Mouse (Mus musculus): Measurements from ENCODE around the gene Mphosph10. TPM values are rescaled to one million over a fixed set of nuclear protein-coding genes. Genes with fewer than 3 reads are reported as not detected.
A peak's percentile ranks its signal among the peaks of the same experiment; 100 is the strongest.

Mphosph10 gene
- polyA plus RNA-seq, 1 experiment from 2014 or later, result 42.6 TPM

DNA sequence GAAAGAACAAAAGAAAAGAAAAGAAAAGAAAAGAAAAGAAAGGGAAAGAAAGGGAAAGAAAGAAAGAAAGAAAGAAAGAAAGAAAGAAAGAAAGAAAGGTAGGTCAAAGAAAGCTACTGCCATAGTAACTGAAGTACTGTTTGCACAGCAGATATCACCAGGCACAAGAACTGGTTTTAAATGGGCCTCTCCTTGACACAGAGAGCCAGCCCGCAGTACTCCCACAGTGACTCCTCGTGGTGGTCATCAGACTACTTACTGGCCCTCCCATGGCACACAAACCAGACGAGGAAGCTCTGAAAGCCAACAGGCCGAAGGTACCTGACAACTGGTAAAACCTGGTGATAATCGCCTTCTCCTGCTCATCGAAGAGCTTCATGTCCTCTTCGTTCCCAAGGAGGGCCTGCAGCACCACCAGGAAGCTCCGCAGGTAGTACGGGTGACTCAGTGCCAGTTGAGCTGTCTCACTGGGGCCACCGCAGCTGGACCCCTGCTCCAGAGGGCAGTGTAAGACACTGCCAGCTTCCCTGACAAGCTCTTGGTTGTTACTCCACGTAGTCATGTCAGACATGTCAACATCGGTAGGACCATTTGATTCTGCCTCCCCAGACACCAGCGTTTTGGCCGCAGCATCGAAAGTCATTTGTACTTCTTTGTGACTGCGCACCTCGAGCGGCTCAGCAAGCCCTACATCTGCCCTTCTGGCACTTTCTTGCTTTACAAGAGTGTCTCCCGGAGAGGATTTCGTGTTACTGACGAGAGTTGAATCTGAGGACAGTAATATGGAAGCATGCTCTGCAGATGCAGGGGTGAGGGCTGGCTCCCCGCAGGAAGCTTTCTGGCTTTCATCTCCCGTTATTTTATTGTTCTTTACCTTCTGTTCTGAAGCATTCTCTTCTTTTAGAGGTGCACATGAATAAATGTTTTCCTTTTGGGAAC is 19.9 kb downstream of the Mphosph10 start:
- H3K4me2 ChIP-seq, result no peak overlapping the region
- no peaks in the 10 kb centered on the region for H3K4me1 ChIP-seq
- H3K36me3 ChIP-seq, result peaks cover 9% of the 10 kb centered on the region
- no peak overlapping the region for H3K9ac ChIP-seq
- no peak for ATAC-seq (ENCODE audit: insufficient read depth, low FRiP score, low read depth)
- H3K9me3 ChIP-seq, result no peaks in the 10 kb centered on the region
- 88% methylated on average over 23 of the region's 23 CpGs for WGBS
- H3K4me3 ChIP-seq (replicated peaks), result no peak overlapping the region
- no peak overlapping the region for H3K27ac ChIP-seq
- no peaks in the 10 kb centered on the region for H3K27me3 ChIP-seq (replicated peaks)

DNA sequence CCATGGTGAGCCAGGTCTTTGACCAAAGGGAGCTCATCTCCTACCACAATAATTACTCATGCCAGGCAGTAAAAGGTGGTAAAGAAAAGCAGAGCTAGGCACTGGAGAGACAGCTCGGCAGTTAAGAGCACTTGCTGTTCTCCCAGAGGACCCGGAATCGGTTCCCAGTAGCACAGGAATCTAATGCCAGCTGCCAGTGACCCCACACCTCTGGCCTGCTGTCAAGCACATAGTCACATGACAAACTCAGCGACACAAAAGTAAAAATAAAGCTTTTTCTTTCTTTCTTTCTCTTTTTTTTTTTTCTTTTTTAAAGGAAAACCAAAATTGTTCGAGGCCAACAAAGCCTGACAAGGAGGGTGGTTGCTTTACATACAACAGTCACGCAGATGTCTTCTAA is 22.2 kb downstream of the Mphosph10 start:
- WGBS, result 93% methylated on average over 6 of the region's 6 CpGs
- Histone ChIP-seq H3K9ac (no peak overlapping the region), H3K4me1 (no peaks in the 10 kb centered on the region), H3K27me3 (replicated peaks) (no peaks in the 10 kb centered on the region), H3K27ac (no peak overlapping the region), H3K4me3 (replicated peaks) (no peak overlapping the region), H3K36me3 (0 out of 2 replicates have a peak, but pooled peaks cover 7% of the 10 kb centered on the region), H3K4me2 (no peak overlapping the region), H3K9me3 (no peaks in the 10 kb centered on the region)
- ATAC-seq (ENCODE audit: insufficient read depth, low FRiP score, low read depth), result no peak

DNA sequence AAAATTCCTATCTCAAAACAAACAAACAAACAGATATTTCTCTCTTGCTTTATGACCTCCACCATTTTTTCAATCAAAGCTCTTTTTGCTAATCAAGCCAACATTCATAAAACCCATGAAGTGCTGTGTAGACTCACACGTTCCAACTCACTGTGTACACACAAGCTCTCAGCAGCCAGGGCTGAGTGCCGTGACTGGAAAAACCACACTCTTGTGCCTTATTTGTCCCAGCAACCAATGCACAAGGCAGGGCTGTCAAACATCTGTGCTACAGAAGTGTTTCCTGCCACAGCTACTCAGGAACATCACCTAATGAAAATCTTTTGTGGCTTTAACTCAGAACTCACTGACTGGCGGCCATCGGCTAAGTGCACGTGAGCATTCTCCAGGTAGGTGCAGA is 26.2 kb downstream of the Mphosph10 start:
- ATAC-seq (ENCODE audit: insufficient read depth, low FRiP score, low read depth), result no peak
- Histone ChIP-seq H3K27ac (no peak overlapping the region), H3K36me3 (peaks cover 11% of the 10 kb centered on the region; the same call in 1 of the 2 replicates), H3K4me1 (no peaks in the 10 kb centered on the region), H3K4me3 (replicated peaks) (no peak overlapping the region), H3K9ac (no peak overlapping the region), H3K4me2 (no peak overlapping the region), H3K27me3 (replicated peaks) (no peaks in the 10 kb centered on the region), H3K9me3 (no peaks in the 10 kb centered on the region)
- WGBS, result 91% methylated on average over 5 of the region's 5 CpGs

DNA sequence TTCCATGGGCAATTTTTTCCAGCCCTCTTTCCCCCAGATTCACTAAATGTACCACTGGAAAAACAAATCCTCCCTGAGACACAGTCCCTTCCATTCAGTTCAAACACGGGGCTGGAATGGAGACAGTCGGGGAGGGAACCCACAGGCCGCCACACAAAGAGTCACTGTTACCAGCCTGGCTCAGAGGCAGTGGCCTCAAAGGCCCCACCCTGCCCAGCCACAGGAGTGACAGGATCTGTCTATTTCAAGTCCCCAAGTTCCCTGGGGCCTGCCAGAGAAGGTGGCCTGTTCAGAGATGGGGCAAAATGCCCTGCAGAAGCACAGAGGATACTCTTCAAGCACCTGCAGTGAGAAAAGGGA is 31.5 kb downstream of the Mphosph10 start:
- no peaks in the 10 kb centered on the region for H3K27me3 ChIP-seq (replicated peaks)
- H3K9me3 ChIP-seq, result no peaks in the 10 kb centered on the region
- ATAC-seq (ENCODE audit: insufficient read depth, low FRiP score, low read depth), result peak; percentile 45; the same call in 1 of the 2 replicates
- no peak overlapping the region for H3K4me3 ChIP-seq (replicated peaks)
- H3K9ac ChIP-seq, result no peak overlapping the region
- H3K4me2 ChIP-seq, result no peak overlapping the region
- peak overlapping the region; percentile 59; the same call in 1 of the 2 replicates for H3K27ac ChIP-seq
- 49% methylated on average over 3 of the region's 3 CpGs for WGBS
- no peaks in the 10 kb centered on the region for H3K4me1 ChIP-seq
- H3K36me3 ChIP-seq, result peaks cover 7% of the 10 kb centered on the region; the same call in 1 of the 2 replicates

DNA sequence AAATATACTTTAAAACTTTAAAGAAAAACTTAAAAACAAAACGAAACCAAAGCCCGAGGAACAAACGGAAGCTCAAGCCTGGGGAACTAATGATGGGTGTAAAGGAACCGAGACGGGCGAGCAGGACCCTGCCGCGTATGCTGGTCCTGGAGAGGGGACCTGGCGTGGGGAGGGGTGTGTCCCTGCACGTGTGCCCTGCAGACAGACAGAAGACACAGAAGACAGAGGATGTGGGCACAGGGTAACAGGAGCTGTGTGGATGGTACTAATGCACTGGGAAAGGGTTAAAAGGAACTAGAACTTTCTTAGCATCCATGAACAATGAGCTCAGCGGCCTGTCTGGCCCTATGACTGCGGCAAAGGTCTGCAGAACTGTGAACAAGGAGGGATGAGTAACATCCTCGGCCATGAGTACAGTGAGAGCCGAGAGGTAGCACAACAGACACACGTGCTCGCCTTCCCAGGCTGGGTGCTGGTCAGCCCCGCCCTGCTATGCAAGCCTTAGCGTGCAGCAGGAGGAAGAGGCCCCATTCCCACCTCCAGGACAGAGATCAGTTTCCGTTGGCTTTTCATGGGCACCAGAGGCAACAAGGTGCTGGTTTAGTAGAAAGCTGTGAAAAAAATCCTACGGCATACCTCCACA is 32.0 kb downstream of the Mphosph10 start:
- H3K9ac ChIP-seq, result no peak overlapping the region
- ATAC-seq (ENCODE audit: insufficient read depth, low FRiP score, low read depth), result peak; percentile 82
- peak overlapping the region; percentile 59; the same call in 1 of the 2 replicates for H3K27ac ChIP-seq
- H3K9me3 ChIP-seq, result no peaks in the 10 kb centered on the region
- no peak overlapping the region for H3K4me2 ChIP-seq
- peaks cover 7% of the 10 kb centered on the region; the same call in 1 of the 2 replicates for H3K36me3 ChIP-seq
- H3K27me3 ChIP-seq (replicated peaks), result no peaks in the 10 kb centered on the region
- no peak overlapping the region for H3K4me3 ChIP-seq (replicated peaks)
- WGBS, result 80% methylated on average over 20 of the region's 20 CpGs
- H3K4me1 ChIP-seq, result no peaks in the 10 kb centered on the region

GRCm38 (mm10) chr7:64358666-64359065 is 33.4 kb downstream of the Mphosph10 start:
- 75% methylated on average over 6 of the region's 6 CpGs for WGBS
- Histone ChIP-seq H3K27me3 (replicated peaks) (no peaks in the 10 kb centered on the region), H3K4me2 (no peak overlapping the region), H3K27ac (no peak overlapping the region), H3K4me1 (no peaks in the 10 kb centered on the region), H3K4me3 (replicated peaks) (no peak overlapping the region), H3K9me3 (no peaks in the 10 kb centered on the region), H3K36me3 (peaks cover 10% of the 10 kb centered on the region; the same call in 1 of the 2 replicates), H3K9ac (no peak overlapping the region)
- no peak for ATAC-seq (ENCODE audit: insufficient read depth, low FRiP score, low read depth)

DNA sequence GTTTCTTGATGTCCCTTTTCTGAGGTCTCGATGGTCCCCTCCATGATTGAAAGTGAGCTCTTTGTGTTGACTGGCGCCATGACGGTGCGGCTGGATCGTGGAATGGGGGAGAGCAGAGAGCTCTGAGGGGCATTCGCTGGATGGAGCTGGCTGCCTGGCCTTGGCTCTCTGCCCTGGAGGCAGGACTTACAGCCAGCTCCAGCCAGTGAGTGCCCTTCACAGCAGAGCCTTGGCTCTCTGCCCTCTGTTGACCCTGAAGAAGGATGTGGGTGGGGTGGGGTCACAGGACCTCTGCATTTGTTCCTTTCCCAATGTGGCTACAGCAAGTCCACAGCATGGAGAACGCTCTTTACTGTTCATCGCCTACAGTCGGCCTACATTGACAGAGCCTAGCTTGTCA is 34.7 kb downstream of the Mphosph10 start:
- Histone ChIP-seq H3K9ac (no peak overlapping the region), H3K4me1 (no peaks in the 10 kb centered on the region), H3K36me3 (peaks cover 12% of the 10 kb centered on the region; the same call in 1 of the 2 replicates), H3K4me3 (replicated peaks) (no peak overlapping the region), H3K27ac (no peak overlapping the region), H3K4me2 (no peak overlapping the region), H3K9me3 (no peaks in the 10 kb centered on the region), H3K27me3 (replicated peaks) (no peaks in the 10 kb centered on the region)
- ATAC-seq (ENCODE audit: insufficient read depth, low FRiP score, low read depth), result no peak
- 90% methylated on average over 9 of the region's 9 CpGs for WGBS

DNA sequence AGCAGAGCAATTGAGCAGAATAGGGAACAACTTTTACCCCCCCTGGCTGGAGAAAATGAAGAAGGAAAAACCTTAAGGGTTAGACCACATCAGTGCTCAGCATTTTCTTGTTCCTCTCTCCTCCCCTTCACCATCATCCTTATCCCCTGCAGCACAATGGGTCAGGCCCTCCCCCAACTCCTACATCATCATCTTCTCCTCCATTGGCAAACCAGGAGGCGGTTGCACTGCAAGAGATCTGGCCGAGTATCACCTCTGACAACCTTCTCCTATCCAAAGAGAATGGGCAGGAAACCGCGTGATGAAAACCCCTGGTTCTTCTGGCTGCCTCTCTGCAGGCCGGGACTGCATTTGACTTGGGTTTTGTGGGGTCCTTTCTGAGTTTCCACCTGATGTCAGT is 35.4 kb downstream of the Mphosph10 start:
- Histone ChIP-seq H3K4me1 (no peaks in the 10 kb centered on the region), H3K4me2 (no peak overlapping the region), H3K9me3 (no peaks in the 10 kb centered on the region), H3K27ac (no peak overlapping the region), H3K4me3 (replicated peaks) (no peak overlapping the region), H3K9ac (no peak overlapping the region), H3K27me3 (replicated peaks) (no peaks in the 10 kb centered on the region), H3K36me3 (peaks cover 10% of the 10 kb centered on the region; the same call in 1 of the 2 replicates)
- 90% methylated on average over 5 of the region's 5 CpGs for WGBS
- no peak for ATAC-seq (ENCODE audit: insufficient read depth, low FRiP score, low read depth)

DNA sequence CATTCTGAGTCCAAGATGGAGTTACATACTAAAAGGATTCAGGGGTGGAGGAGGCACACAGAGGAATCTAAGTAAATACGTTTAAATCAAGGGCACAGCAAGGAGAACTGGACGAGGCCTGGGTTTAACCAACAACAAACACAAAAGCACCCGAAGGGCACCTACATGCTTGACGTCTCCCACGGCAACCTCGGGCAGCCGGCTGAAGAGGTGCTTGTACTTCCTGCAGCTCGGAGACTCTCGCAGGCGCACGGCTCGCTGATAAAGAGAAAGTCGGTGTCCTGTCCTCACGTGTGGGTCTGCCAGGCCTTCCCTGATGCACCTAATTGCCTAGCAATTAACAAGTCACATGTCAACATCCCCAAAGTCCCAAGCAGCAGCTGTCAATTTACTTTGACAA is 37.9 kb downstream of the Mphosph10 start:
- H3K27ac ChIP-seq, result no peak overlapping the region
- ATAC-seq (ENCODE audit: insufficient read depth, low FRiP score, low read depth), result no peak
- H3K9me3 ChIP-seq, result no peaks in the 10 kb centered on the region
- no peak overlapping the region for H3K9ac ChIP-seq
- no peaks in the 10 kb centered on the region for H3K27me3 ChIP-seq (replicated peaks)
- no peak overlapping the region for H3K4me2 ChIP-seq
- H3K36me3 ChIP-seq, result peaks cover 11% of the 10 kb centered on the region
- WGBS, result 75% methylated on average over 14 of the region's 14 CpGs
- no peaks in the 10 kb centered on the region for H3K4me1 ChIP-seq
- H3K4me3 ChIP-seq (replicated peaks), result no peak overlapping the region

DNA sequence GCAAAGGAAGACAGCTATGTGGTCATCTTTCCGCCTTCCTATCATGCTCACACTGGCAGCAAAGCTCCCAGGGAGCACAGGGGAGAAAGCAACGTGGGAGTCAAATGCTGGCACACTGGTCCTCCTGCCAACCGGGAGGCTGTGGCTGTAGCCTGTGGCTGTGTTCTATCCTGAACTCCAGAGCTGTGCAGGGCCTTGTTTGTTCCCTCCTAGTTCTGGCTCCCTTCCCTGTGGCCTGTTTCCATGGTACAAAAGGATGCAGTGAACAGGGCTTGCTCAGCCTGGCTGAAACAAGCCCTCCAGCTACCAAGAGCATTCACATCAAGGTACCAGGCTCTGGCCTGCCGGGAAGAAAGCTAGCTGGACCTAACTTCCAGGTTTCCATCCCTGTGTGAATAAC is 41.0 kb downstream of the Mphosph10 start:
- Histone ChIP-seq H3K27ac (no peak overlapping the region), H3K9ac (no peak overlapping the region), H3K4me1 (no peaks in the 10 kb centered on the region), H3K4me3 (replicated peaks) (no peak overlapping the region), H3K36me3 (peaks cover 9% of the 10 kb centered on the region), H3K9me3 (no peaks in the 10 kb centered on the region), H3K27me3 (replicated peaks) (no peaks in the 10 kb centered on the region), H3K4me2 (no peak overlapping the region)
- ATAC-seq (ENCODE audit: insufficient read depth, low FRiP score, low read depth), result no peak
- 78% methylated on average over 4 of the region's 4 CpGs for WGBS

- 81% methylated on average over 15 of the region's 15 CpGs for WGBS
- H3K4me1 ChIP-seq, result no peaks in the 10 kb centered on the region
- H3K4me2 ChIP-seq, result no peak overlapping the region
- H3K36me3 ChIP-seq, result peaks cover 9% of the 10 kb centered on the region
- H3K9ac ChIP-seq, result no peak overlapping the region
- no peak overlapping the region for H3K4me3 ChIP-seq (replicated peaks)
- H3K27me3 ChIP-seq (replicated peaks), result no peaks in the 10 kb centered on the region
- no peak overlapping the region for H3K27ac ChIP-seq
- no peak; the same call in 1 of the 2 replicates for ATAC-seq (ENCODE audit: insufficient read depth, low FRiP score, low read depth)
- H3K9me3 ChIP-seq, result no peaks in the 10 kb centered on the region
These were observed 42.8 kb downstream of the Mphosph10 start for GRCm38 (mm10) chr7:64349147-64349861.
